Mouse (Mus musculus): ENCODE data around the gene 2900011O08Rik.

- TF ChIP-seq EP300 (IDR thresholded peaks at IDR 0.05; ENCODE audit: low read depth): no peak
- TF ChIP-seq CTCF (IDR thresholded peaks at IDR 0.05; ENCODE audit: low read depth): no peak
These were observed 46.7 kb downstream of the 2900011O08Rik start for GRCm38 (mm10) chr16:14033076-14033475.
